In the genomic region with DNA sequence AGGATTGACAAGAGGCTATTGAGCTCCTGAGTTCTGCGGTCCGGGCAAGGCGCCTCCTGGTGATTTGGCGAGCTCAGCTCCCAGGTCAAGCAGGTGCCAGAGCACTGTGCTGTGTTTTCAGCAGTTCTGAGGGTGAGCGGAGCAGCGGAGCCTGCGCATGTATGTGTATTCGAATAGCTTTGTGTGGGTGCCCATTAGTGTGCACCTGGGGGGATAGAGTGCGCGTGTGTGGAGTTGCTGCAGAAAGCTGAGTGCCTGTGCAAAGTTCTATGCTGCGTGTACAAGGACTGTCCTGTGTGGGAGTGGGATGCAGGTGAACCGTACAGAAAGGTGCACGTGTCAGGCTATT, we compare ENCODE assay signal across 8 mouse cellular contexts. TPM values are rescaled to one million over a fixed set of nuclear protein-coding genes. Genes with fewer than 3 reads are reported as not detected.
DNase-seq lines count a peak whose midpoint lies in the region; ATAC-seq and TF ChIP-seq lines count a peak whose summit lies in the region.

Gene Sec14l5 (plus strand): TSS at position 73 of the 349 bp plus-strand sequence.

- ATAC-seq in kidney, postnatal 0 days (replicated peaks; ENCODE audit: low FRiP score, low read depth) = no peak; the same call in 1 of the 2 replicates
- peak; percentile 41 for ATAC-seq in hindbrain, embryonic 13.5 days (ENCODE audit: low FRiP score)
- peak; percentile 34 for ATAC-seq in midbrain, embryonic 15.5 days (replicated peaks)
- ATAC-seq in erythroid progenitor cell, adult 5-6 weeks (replicated peaks; ENCODE audit: low FRiP score, poor library complexity, severe bottlenecking) = no peak

- peak within 1 kb of the TSS; percentile 53 for H3K4me2 ChIP-seq in kidney, postnatal 0 days (ENCODE audit: low read length)
- peak within 1 kb of the TSS; percentile 74 for H3K4me2 ChIP-seq in hindbrain, embryonic 13.5 days
- peak within 1 kb of the TSS; percentile 75 for H3K4me2 ChIP-seq in midbrain, embryonic 15.5 days

- H3K4me3 ChIP-seq in kidney, postnatal 0 days (replicated peaks; ENCODE audit: low read depth, low read length) = peak within 1 kb of the TSS; percentile 15
- H3K4me3 ChIP-seq in cortical plate, adult 2 months (ENCODE audit: insufficient read depth, low read length) = peak within 1 kb of the TSS; percentile 36
- peak within 1 kb of the TSS; percentile 43 for H3K4me3 ChIP-seq in hindbrain, embryonic 13.5 days
- H3K4me3 ChIP-seq in midbrain, embryonic 15.5 days = peak within 1 kb of the TSS; percentile 43

- no peak within 1 kb of the TSS for H3K9ac ChIP-seq in kidney, postnatal 0 days (ENCODE audit: low read depth, low read length)
- peak within 1 kb of the TSS; percentile 67 for H3K9ac ChIP-seq in hindbrain, embryonic 13.5 days
- H3K9ac ChIP-seq in midbrain, embryonic 15.5 days = peak within 1 kb of the TSS; percentile 38

- 0 out of 2 replicates have a peak, but pooled peaks cover 4% of the 10 kb centered on the region for H3K27me3 ChIP-seq in kidney, postnatal 0 days (ENCODE audit: insufficient read depth, low read length)
- H3K27me3 ChIP-seq in hindbrain, embryonic 13.5 days = peaks cover 37% of the 10 kb centered on the region
- H3K27me3 ChIP-seq in midbrain, embryonic 15.5 days (replicated peaks) = 0 out of 2 replicates have a peak, but pooled peaks cover 11% of the 10 kb centered on the region

- 0 out of 2 replicates have a peak, but pooled peaks have one; percentile 7 for TF ChIP-seq CTCF in kidney, postnatal 0 days (IDR thresholded peaks at IDR 0.05; ENCODE audit: low read depth)
- TF ChIP-seq CTCF in cortical plate, adult 2 months (IDR thresholded peaks at IDR 0.05; ENCODE audit: extremely low read depth, insufficient read depth, low read length) = no peak

- H3K27ac ChIP-seq in kidney, postnatal 0 days = no peak within 1 kb of the TSS
- 0 out of 2 replicates have a peak within 1 kb of the TSS, but pooled peaks have one; percentile 29 for H3K27ac ChIP-seq in cortical plate, adult 2 months (ENCODE audit: insufficient read depth, low read length)
- H3K27ac ChIP-seq in hindbrain, embryonic 13.5 days = no peak within 1 kb of the TSS
- H3K27ac ChIP-seq in midbrain, embryonic 15.5 days = no peak within 1 kb of the TSS

- no peak for DNase-seq in kidney, postnatal 0 days (ENCODE audit: low spot score)
- DNase-seq in kidney, postnatal 4 days = no peak
- DNase-seq in spleen, postnatal 4 days (ENCODE audit: low spot score in 2 of 2) = no peak
- DNase-seq in adrenal gland, postnatal 4 days (ENCODE audit: low spot score in 2 of 2) = no peak

- TF ChIP-seq POLR2A in cortical plate, adult 2 months (IDR thresholded peaks at IDR 0.05; ENCODE audit: extremely low read depth, insufficient read depth, low read length) = no peak

- H3K4me1 ChIP-seq in kidney, postnatal 0 days (replicated peaks; ENCODE audit: insufficient read depth, low read length) = peaks cover 9% of the 10 kb centered on the region; the same call in 1 of the 2 replicates
- H3K4me1 ChIP-seq in cortical plate, adult 2 months (ENCODE audit: control insufficient read depth, insufficient read depth, low read length) = peaks cover 1% of the 10 kb centered on the region; the same call in 1 of the 2 replicates
- peaks cover 20% of the 10 kb centered on the region for H3K4me1 ChIP-seq in hindbrain, embryonic 13.5 days (replicated peaks)
- H3K4me1 ChIP-seq in midbrain, embryonic 15.5 days = peaks cover 17% of the 10 kb centered on the region

- 15% methylated on average over 13 of the region's 13 CpGs for WGBS in kidney, postnatal 0 days
- 13% methylated on average over 13 of the region's 13 CpGs for WGBS in hindbrain, embryonic 13.5 days
- 17% methylated on average over 13 of the region's 13 CpGs for WGBS in midbrain, embryonic 15.5 days

- H3K36me3 ChIP-seq in kidney, postnatal 0 days (ENCODE audit: insufficient read depth, low read length) = no peaks in the 10 kb centered on the region
- H3K36me3 ChIP-seq in hindbrain, embryonic 13.5 days = no peaks in the 10 kb centered on the region
- H3K36me3 ChIP-seq in midbrain, embryonic 15.5 days (replicated peaks) = no peaks in the 10 kb centered on the region

- H3K9me3 ChIP-seq in kidney, postnatal 0 days (replicated peaks; ENCODE audit: low read length) = no peaks in the 10 kb centered on the region
- no peaks in the 10 kb centered on the region for H3K9me3 ChIP-seq in hindbrain, embryonic 13.5 days
- H3K9me3 ChIP-seq in midbrain, embryonic 15.5 days = no peaks in the 10 kb centered on the region

RNA-seq across cellular contexts. Expression of gene Sec14l5, which starts in this region (rescaled TPM):
- polyA plus RNA-seq in kidney, postnatal 0 days (2015; fragmentation: Nextera tagmentation; extraction: Ambion mirVana) = not detected in 2 replicates
- 12.2 and 15.4 TPM in 2 replicates for polyA plus RNA-seq in cortical plate, adult 2 months (2012; rRNA removed)
- polyA plus RNA-seq in hindbrain, embryonic 13.5 days (2015; fragmentation: Nextera tagmentation; extraction: Ambion mirVana) = 0.66 and 0.76 TPM in 2 replicates
- polyA plus RNA-seq in midbrain, embryonic 15.5 days (2015; fragmentation: Nextera tagmentation; extraction: Ambion mirVana) = 0.60 and 0.83 TPM in 2 replicates
- total RNA-seq in erythroid progenitor cell, adult 5-6 weeks (2015; ENCODE audit: low replicate concordance) = not detected in 2 replicates
- not detected in 2 replicates for total RNA-seq in erythroid progenitor cell, adult 5-6 weeks (2017; ENCODE audit: low replicate concordance)
- under 1 TPM; 0.34 to 0.40 TPM for total RNA-seq in adrenal gland, postnatal 4 days (2021)

Comparison
In these comparisons a context has a peak if more than half of its experiments do, and no peak if none do; other contexts are left out.
1. Peak in ATAC-seq, H3K4me3 ChIP-seq, H3K9ac ChIP-seq and H3K4me2 ChIP-seq in hindbrain, embryonic 13.5 days; RNA of the gene not detected or under 1 TPM.
2. Peak in ATAC-seq, H3K4me3 ChIP-seq, H3K9ac ChIP-seq and H3K4me2 ChIP-seq in midbrain, embryonic 15.5 days; RNA of the gene not detected or under 1 TPM.